Mouse (Mus musculus): ENCODE data around the gene Olfr1368.

Gene Olfr1368

GRCm38 (mm10) chr13:21145767-21146166 lies at the start of gene Olfr1368:
Olfr1368 (minus strand) TSS chr13:21145867.
- DNase-seq, result no peak

- no peak for DNase-seq
These were observed 39.9 kb upstream of the Olfr1368 start for GRCm38 (mm10) chr13:21185521-21185920.

GRCm38 (mm10) chr13:21183661-21184060 lies 38.0 kb upstream of the Olfr1368 start:
- no peak for DNase-seq

GRCm38 (mm10) chr13:21183066-21183465 lies 37.4 kb upstream of the Olfr1368 start:
- no peak for DNase-seq

- DNase-seq, result no peak
These were observed 36.3 kb upstream of the Olfr1368 start for GRCm38 (mm10) chr13:21181996-21182395.

GRCm38 (mm10) chr13:21180551-21181530 lies 35.2 kb upstream of the Olfr1368 start:
- DNase-seq, result peak; percentile 62

GRCm38 (mm10) chr13:21179724-21180550 lies 34.3 kb upstream of the Olfr1368 start:
- peak; percentile 84 for DNase-seq

GRCm38 (mm10) chr13:21179367-21179723 lies 33.7 kb upstream of the Olfr1368 start, which contains the start of gene Trim27:
Trim27 (plus strand) TSS chr13:21179445.
- no peak for DNase-seq

- DNase-seq, result no peak
These were observed 32.7 kb upstream of the Olfr1368 start for GRCm38 (mm10) chr13:21178364-21178763.

- DNase-seq, result no peak
These were observed 32.0 kb upstream of the Olfr1368 start for GRCm38 (mm10) chr13:21177657-21178056.

- no peak for DNase-seq
These were observed 31.1 kb upstream of the Olfr1368 start for GRCm38 (mm10) chr13:21176733-21177132.

GRCm38 (mm10) chr13:21173072-21173471 lies 27.4 kb upstream of the Olfr1368 start:
- peak; percentile 91 for DNase-seq

GRCm38 (mm10) chr13:21172241-21173027 lies 26.8 kb upstream of the Olfr1368 start:
- peak; percentile 68 for DNase-seq

- peak; percentile 15 for DNase-seq
These were observed 26.0 kb upstream of the Olfr1368 start for GRCm38 (mm10) chr13:21171600-21172150.

- DNase-seq, result no peak
These were observed 25.5 kb upstream of the Olfr1368 start for GRCm38 (mm10) chr13:21171156-21171530.

- no peak for DNase-seq
These were observed 24.9 kb upstream of the Olfr1368 start for GRCm38 (mm10) chr13:21170431-21171155.

GRCm38 (mm10) chr13:21169657-21170430 lies 24.2 kb upstream of the Olfr1368 start:
- peak; percentile 78 for DNase-seq

GRCm38 (mm10) chr13:21169121-21169656 lies 23.5 kb upstream of the Olfr1368 start:
- DNase-seq, result no peak

GRCm38 (mm10) chr13:21168371-21169011 lies 22.8 kb upstream of the Olfr1368 start:
- peak; percentile 30 for DNase-seq

GRCm38 (mm10) chr13:21167910-21168300 lies 22.2 kb upstream of the Olfr1368 start:
- DNase-seq, result peak; percentile 23
